Mouse (Mus musculus) forebrain, embryonic 14.5 days (tissue): ENCODE results near the gene Tspyl2. TPM values are rescaled to one million over a fixed set of nuclear protein-coding genes. Genes with fewer than 3 reads are reported as not detected.
A peak's percentile ranks its signal among the peaks of the same experiment; 100 is the strongest.

Experiments
- ATAC-seq: fragments of 200-750 bp; cut with Nextera tagmentation; 2 replicates; pipeline ENCODE4 v1.8.0; 2017; ENCODE audit warnings: mild to moderate bottlenecking, moderate library complexity
- DNase-seq: peaks from one replicate; pipeline ENCODE4 v3.0.0-alpha.2; 2015; ENCODE audit warnings: low spot score
- H3K27ac ChIP-seq: fragments of 300-500 bp; sonication (generic); 2 replicates; pipeline ENCODE4 v1.5.1; 2014; ENCODE audit warnings: low read depth, mild to moderate bottlenecking, control low read depth, low read length, moderate library complexity
- H3K27me3 ChIP-seq: fragments of 300-500 bp; sonication (generic); replicated peaks from 2 replicates; pipeline ENCODE4 v1.6.1; 2014; ENCODE audit warnings: low read length, control low read depth, mixed read lengths; ENCODE audit not compliant: control insufficient read depth, insufficient read depth
- H3K36me3 ChIP-seq: fragments of 300-500 bp; sonication (generic); 2 replicates; pipeline ENCODE4 v1.6.1; 2014; ENCODE audit warnings: low read length, control low read depth; ENCODE audit not compliant: control insufficient read depth, insufficient read depth
- H3K4me1 ChIP-seq: fragments of 300-500 bp; sonication (generic); 2 replicates; pipeline ENCODE4 v1.6.1; 2014; ENCODE audit warnings: antibody characterized with exemption, low read length, control low read depth; ENCODE audit not compliant: control insufficient read depth, insufficient read depth
- H3K4me2 ChIP-seq: fragments of 300-500 bp; sonication (generic); 2 replicates; pipeline ENCODE4 v1.6.1; 2014; ENCODE audit warnings: mild to moderate bottlenecking, control low read depth, low read length
- H3K4me3 ChIP-seq: fragments of 300-500 bp; sonication (generic); 2 replicates; pipeline ENCODE4 v1.5.1; 2014; ENCODE audit warnings: low read depth, low read length, control low read depth
- H3K9ac ChIP-seq: fragments of 300-500 bp; sonication (generic); 2 replicates; pipeline ENCODE4 v1.6.1; 2014; ENCODE audit warnings: mild to moderate bottlenecking, low read length, control low read depth, moderate library complexity
- H3K9me3 ChIP-seq: fragments of 300-500 bp; sonication (generic); replicated peaks from 2 replicates; pipeline ENCODE4 v1.6.1; 2016; ENCODE audit warnings: low read length, control low read depth, mixed read lengths; ENCODE audit not compliant: control insufficient read depth
- WGBS: fragments of 180-500 bp; shearing (Covaris S2); extraction: QIAGEN DNeasy Blood & Tissue Kit; methylation state at CpG from one replicate; pipeline ENCODE4 v1.1.7; 2014; 5-methylcytosine and 5-hydroxymethylcytosine counted together
- polyA plus RNA-seq: library from polyadenylated mRNA; unstranded; fragments of >200 nt; fragmentation: Nextera tagmentation; extraction: Ambion mirVana; gene quantifications from 2 replicates; pipeline ENCODE4 v1.2.1, GENCODE M21; 2014

The Tspyl2 gene
- polyA plus RNA-seq, result 26.0 and 33.7 TPM in 2 replicates

DNA sequence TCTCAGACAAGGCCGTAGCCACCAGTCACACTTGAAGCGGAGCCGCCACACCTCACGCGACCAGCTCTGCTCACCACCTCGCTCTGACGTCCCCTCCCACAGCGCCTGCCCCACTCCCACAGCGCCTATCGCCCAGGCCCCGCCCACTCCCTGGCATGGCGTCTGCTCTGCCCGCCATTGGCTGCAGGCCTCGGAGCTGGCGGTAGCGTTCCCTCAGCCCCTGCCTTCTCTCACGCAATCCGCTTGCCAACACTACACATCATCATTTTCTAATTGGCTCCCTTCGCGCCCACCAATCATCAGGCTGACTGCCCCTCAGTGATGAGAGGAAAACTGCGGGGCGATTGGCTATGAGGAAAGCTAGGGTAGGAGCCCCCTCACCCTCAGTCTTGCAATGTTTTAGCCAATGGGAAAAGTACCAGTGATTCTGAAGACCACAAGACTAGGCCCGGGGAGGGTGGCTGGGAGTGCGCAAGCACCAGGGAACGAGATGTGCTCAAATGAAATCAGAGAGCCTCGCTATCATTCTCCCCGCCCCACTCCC is at the start of gene Tspyl2:
Gene Tspyl2, minus strand, starts transcription at position 68 of the 544 bp plus-strand sequence.
- peak within 1 kb of the TSS; percentile 84 for H3K27ac ChIP-seq
- ATAC-seq (peak; percentile 97), DNase-seq (peak; percentile 97)
- H3K9me3 ChIP-seq, result no peaks in the 10 kb centered on the region
- peaks cover 4% of the 10 kb centered on the region for H3K4me1 ChIP-seq
- H3K9ac ChIP-seq, result peak within 1 kb of the TSS; percentile 77
- H3K27me3 ChIP-seq, result peaks cover 10% of the 10 kb centered on the region; the same call in 1 of the 2 replicates
- H3K4me2 ChIP-seq, result peak within 1 kb of the TSS; percentile 55
- 18% methylated on average over 25 of the region's 27 CpGs for WGBS
- H3K4me3 ChIP-seq, result peak within 1 kb of the TSS; percentile 57
- H3K36me3 ChIP-seq, result peaks cover 18% of the 10 kb centered on the region; the same call in 1 of the 2 replicates

DNA sequence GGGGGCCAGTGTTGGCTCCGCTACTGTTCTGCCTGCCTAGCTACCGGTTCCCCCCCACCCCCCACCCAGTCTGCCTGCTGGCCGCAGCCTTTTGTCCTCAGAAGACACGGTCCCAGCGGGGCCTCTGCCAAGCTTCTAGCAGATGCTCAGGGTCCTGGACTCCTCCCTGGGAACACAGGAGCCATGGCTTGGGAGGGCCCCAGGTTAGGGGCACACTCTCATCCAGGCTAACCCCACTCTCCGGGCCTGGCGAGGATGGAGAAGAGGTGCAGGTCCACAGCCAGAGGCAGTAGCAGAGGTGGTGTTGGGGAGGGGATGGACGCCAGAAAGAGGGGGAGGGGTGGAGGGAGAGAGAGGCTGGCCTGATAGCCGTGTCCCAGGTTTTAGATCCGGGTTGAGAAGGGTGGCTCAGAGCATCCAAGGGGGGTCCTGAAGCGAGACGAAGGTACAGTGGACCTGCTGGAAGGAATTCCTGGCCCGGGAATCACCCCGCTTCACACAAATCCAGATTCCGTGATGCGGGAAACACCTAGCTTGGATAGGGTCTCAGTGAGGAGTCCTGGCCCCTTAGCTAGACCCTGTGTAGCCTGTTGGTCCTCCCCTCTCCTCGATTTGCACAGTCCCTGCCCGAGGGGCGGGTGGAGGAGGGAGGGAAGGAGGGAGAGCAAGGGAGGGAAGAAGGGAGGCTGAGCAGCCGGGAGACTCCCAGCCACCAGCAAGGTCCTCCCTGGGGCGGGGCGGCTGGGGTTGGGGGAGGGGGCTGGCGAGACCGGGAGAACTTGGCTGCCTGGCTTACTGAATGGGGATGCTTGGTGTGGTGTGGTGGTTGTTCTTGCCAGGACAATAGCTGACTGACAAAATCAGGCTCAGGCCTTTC is 26.4 kb upstream of the Tspyl2 start, which contains the start of gene Gpr173:
Gene Gpr173, minus strand, starts transcription at position 308 of the 877 bp plus-strand sequence.
- ATAC-seq (peak; percentile 97), DNase-seq (peak; percentile 81)
- no peaks in the 10 kb centered on the region for H3K36me3 ChIP-seq
- H3K4me3 ChIP-seq, result peak within 1 kb of the TSS; percentile 52
- 30% methylated on average over 23 of the region's 24 CpGs for WGBS
- peaks cover 9% of the 10 kb centered on the region; the same call in 1 of the 2 replicates for H3K27me3 ChIP-seq
- H3K4me2 ChIP-seq, result peak within 1 kb of the TSS; percentile 56
- 0 out of 2 replicates have a peak, but pooled peaks cover 4% of the 10 kb centered on the region for H3K4me1 ChIP-seq
- peak within 1 kb of the TSS; percentile 75 for H3K9ac ChIP-seq
- peak within 1 kb of the TSS; percentile 65 for H3K27ac ChIP-seq
- no peaks in the 10 kb centered on the region for H3K9me3 ChIP-seq

DNA sequence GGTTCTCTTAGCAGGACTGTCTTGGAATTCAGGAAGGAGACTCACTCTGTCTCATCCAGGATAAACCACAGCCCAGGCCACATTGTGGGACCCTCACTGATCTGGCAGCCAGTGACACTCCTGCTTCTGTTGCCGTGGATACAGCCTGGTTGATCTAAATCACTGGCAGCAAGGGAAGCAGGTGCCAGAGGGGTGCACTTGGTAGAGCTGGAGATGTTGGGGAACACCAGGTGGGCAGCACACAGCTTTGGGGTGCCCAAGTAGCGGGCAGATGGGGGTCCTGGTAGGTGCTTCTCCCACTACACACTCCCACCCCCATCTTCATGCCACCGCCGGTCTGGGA is 25.8 kb upstream of the Tspyl2 start:
- DNase-seq, result peak; percentile 42
- ATAC-seq, result peak; percentile 35; the same call in 1 of the 2 replicates
- H3K4me1 ChIP-seq, result 0 out of 2 replicates have a peak, but pooled peaks cover 4% of the 10 kb centered on the region
- peak overlapping the region; percentile 52 for H3K4me3 ChIP-seq
- H3K36me3 ChIP-seq, result no peaks in the 10 kb centered on the region
- peak overlapping the region; percentile 56 for H3K4me2 ChIP-seq
- H3K27ac ChIP-seq, result peak overlapping the region; percentile 65
- H3K27me3 ChIP-seq, result peaks cover 9% of the 10 kb centered on the region; the same call in 1 of the 2 replicates
- no peaks in the 10 kb centered on the region for H3K9me3 ChIP-seq
- WGBS, result 29% methylated on average over 4 of the region's 4 CpGs
- H3K9ac ChIP-seq, result peak overlapping the region; percentile 75

GRCm38 (mm10) chrX:152366418-152366817 is 24.2 kb upstream of the Tspyl2 start:
- H3K4me3 ChIP-seq, result no peak overlapping the region
- peaks cover 9% of the 10 kb centered on the region; the same call in 1 of the 2 replicates for H3K27me3 ChIP-seq
- WGBS, result 74% methylated on average over 2 of the region's 2 CpGs

DNA sequence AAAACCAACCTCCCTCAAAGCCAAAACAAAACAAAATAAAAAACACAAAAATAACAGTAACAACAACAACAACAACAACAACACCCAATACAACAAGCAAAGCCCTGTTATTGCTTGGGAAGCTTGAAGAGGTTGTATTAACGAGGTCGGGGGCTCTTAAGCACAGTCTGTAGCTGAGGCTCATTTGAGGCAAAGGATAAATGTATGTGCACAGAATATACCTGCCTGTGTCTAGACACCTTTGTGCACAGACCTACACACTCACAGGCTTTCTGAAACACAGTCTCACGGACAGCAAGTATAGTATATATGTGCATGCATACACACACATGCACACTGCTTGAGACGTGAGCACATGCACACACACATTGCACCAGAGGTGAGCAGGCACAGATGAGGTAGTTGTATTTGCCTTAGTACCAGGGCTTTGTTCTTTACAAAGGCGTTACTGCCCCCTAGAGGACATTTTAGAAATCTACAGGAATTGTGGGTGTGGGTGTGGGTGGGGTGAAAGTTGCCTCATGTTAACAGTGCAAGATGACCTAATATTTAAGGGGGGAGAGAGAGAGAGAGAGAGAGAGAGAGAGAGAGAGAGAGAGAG is 10.4 kb upstream of the Tspyl2 start:
- H3K27me3 ChIP-seq, result 0 out of 2 replicates have a peak, but pooled peaks cover 4% of the 10 kb centered on the region
- no peaks in the 10 kb centered on the region for H3K36me3 ChIP-seq
- 23% methylated on average over 5 of the region's 5 CpGs for WGBS
- no peaks in the 10 kb centered on the region for H3K9me3 ChIP-seq
- no peak overlapping the region for H3K9ac ChIP-seq
- no peak overlapping the region for H3K4me2 ChIP-seq
- no peak overlapping the region for H3K4me3 ChIP-seq
- ATAC-seq, result peak; percentile 84
- no peaks in the 10 kb centered on the region for H3K4me1 ChIP-seq
- DNase-seq, result peak; percentile 76
- no peak overlapping the region for H3K27ac ChIP-seq

More at GRCm38 (mm10) chrX:152366418-152366817, 24.2 kb upstream of the Tspyl2 start:
- Histone ChIP-seq H3K27ac (no peak overlapping the region), H3K9ac (no peak overlapping the region), H3K4me1 (0 out of 2 replicates have a peak, but pooled peaks cover 4% of the 10 kb centered on the region), H3K4me2 (peak overlapping the region; percentile 56), H3K36me3 (no peaks in the 10 kb centered on the region), H3K9me3 (no peaks in the 10 kb centered on the region)
- DNase-seq (peak; percentile 4), ATAC-seq (no peak)

DNA sequence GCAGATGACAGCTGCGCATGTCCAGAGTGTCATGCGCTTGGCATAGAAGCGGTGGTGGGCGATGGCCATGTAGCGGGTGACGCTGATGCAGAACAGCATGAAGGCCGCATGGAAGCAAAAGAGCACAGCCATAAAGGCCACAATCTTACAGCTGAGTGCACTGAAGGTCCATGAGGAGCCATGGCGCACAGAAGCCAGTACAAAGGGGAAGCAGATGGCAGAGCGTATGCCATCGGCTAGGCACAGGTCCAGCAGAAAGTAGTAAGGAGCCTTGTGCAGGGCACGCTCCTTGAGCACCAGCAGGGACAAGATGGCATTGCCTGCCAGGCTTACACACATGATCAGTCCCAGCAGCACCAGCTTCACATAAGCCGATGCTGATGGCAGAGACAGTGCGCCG is 4.8 kb upstream of the Tspyl2 start:
- Histone ChIP-seq H3K9ac (no peak overlapping the region), H3K4me1 (no peaks in the 10 kb centered on the region; the same call in 1 of the 2 replicates), H3K36me3 (no peaks in the 10 kb centered on the region), H3K27me3 (peaks cover 10% of the 10 kb centered on the region; the same call in 1 of the 2 replicates), H3K4me2 (no peak overlapping the region), H3K9me3 (no peaks in the 10 kb centered on the region), H3K4me3 (no peak overlapping the region), H3K27ac (no peak overlapping the region)
- DNase-seq (no peak), ATAC-seq (no peak)
- 94% methylated on average over 14 of the region's 14 CpGs for WGBS

DNA sequence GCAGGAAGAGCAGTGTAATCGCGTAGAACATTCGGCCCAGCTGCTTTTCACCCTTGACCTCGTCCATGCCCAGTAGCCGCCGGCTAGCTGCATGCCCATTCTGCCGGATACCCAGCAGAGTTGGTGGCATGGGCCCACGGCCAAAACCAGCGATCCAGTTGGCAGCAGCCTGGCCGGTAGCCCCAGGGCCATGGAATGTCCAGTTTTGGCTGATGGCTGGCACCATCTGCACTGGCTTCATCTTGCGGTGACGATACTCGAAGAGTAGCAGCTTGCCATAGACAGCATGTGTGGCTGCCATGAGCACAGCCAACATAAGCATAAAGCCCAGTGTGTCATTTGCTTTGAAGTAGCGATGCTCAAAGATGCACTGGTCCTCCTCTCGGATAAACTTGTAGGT is 4.4 kb upstream of the Tspyl2 start:
- Histone ChIP-seq H3K9me3 (no peaks in the 10 kb centered on the region), H3K27ac (no peak overlapping the region), H3K27me3 (peaks cover 10% of the 10 kb centered on the region; the same call in 1 of the 2 replicates), H3K4me1 (no peaks in the 10 kb centered on the region; the same call in 1 of the 2 replicates), H3K36me3 (no peaks in the 10 kb centered on the region), H3K4me3 (no peak overlapping the region), H3K4me2 (no peak overlapping the region), H3K9ac (no peak overlapping the region)
- WGBS, result 93% methylated on average over 15 of the region's 15 CpGs
- ATAC-seq (no peak), DNase-seq (no peak)

GRCm38 (mm10) chrX:152342903-152343302 is 678 bp upstream of the Tspyl2 start:
- DNase-seq (no peak), ATAC-seq (no peak)
- WGBS, result 44% methylated on average over 6 of the region's 6 CpGs
- H3K27ac ChIP-seq, result peak overlapping the region; percentile 78
- peak overlapping the region; percentile 42 for H3K4me2 ChIP-seq
- H3K4me1 ChIP-seq, result peaks cover 4% of the 10 kb centered on the region
- no peaks in the 10 kb centered on the region for H3K9me3 ChIP-seq
- H3K4me3 ChIP-seq, result peak overlapping the region; percentile 57
- H3K27me3 ChIP-seq, result peaks cover 10% of the 10 kb centered on the region; the same call in 1 of the 2 replicates
- peaks cover 17% of the 10 kb centered on the region; the same call in 1 of the 2 replicates for H3K36me3 ChIP-seq
- peak overlapping the region; percentile 40; the same call in 1 of the 2 replicates for H3K9ac ChIP-seq
